Comparison of ENCODE assay signal across 11 mouse cellular contexts in genomic region chr13:85507374-85508101, GRCm38 (mm10).
DNase-seq lines count a peak whose midpoint lies in the region; ATAC-seq and TF ChIP-seq lines count a peak whose summit lies in the region.
"Had no signal": no experiment of that assay in that cellular context is flagged by ENCODE, and none has a peak within 500 bp of the region (broad histone marks: within the 10 kb centered on the region; RNA-seq: fewer than 3 reads in every experiment).

No protein-coding gene starts in this region.

- no peak overlapping the region for H3K9ac ChIP-seq in embryonic facial prominence, embryonic 11.5 days (replicated peaks; ENCODE audit: low read length)
- H3K9ac ChIP-seq in liver, embryonic 16.5 days (ENCODE audit: low read depth, low read length), result no peak overlapping the region
- H3K9ac ChIP-seq: limb, embryonic 12.5 days had no signal

- no peaks in the 10 kb centered on the region for H3K9me3 ChIP-seq in embryonic facial prominence, embryonic 11.5 days (replicated peaks; ENCODE audit: control insufficient read depth, low read length)
- H3K9me3 ChIP-seq in liver, embryonic 16.5 days (replicated peaks; ENCODE audit: control insufficient read depth, low read length), result no peaks in the 10 kb centered on the region
- H3K9me3 ChIP-seq: limb, embryonic 12.5 days had no signal

- TF ChIP-seq POLR2A in thymus, adult 2 months (IDR thresholded peaks at IDR 0.05; ENCODE audit: control insufficient read depth, extremely low read depth, insufficient read depth, low read length, poor library complexity), result no peak

- no peaks in the 10 kb centered on the region for H3K4me1 ChIP-seq in embryonic facial prominence, embryonic 11.5 days (ENCODE audit: control insufficient read depth, insufficient read depth, low read length)
- peaks cover 7% of the 10 kb centered on the region for H3K4me1 ChIP-seq in liver, embryonic 16.5 days (ENCODE audit: control insufficient read depth, low read depth, low read length)
- peaks cover 19% of the 10 kb centered on the region for H3K4me1 ChIP-seq in thymus, adult 2 months (replicated peaks; ENCODE audit: control insufficient read depth, insufficient read depth, low read length)

- ATAC-seq in embryonic facial prominence, embryonic 11.5 days (replicated peaks; ENCODE audit: insufficient number of reproducible peaks, low FRiP score, low TSS enrichment, low read depth), result no peak
- peak; percentile 59; the same call in 1 of the 2 replicates for ATAC-seq in liver, embryonic 16.5 days (ENCODE audit: low read depth)

- WGBS in embryonic facial prominence, embryonic 11.5 days, result 56% methylated on average over 6 of the region's 6 CpGs
- WGBS in liver, embryonic 16.5 days (ENCODE audit: insufficient replicate concordance), result 13% methylated on average over 6 of the region's 6 CpGs
- WGBS in thymus, adult 2 months, result 3% methylated on average over 6 of the region's 6 CpGs

- no peak overlapping the region for H3K27ac ChIP-seq in embryonic facial prominence, embryonic 11.5 days (replicated peaks; ENCODE audit: low read depth, low read length)
- H3K27ac ChIP-seq in liver, embryonic 16.5 days (ENCODE audit: low read length), result peak overlapping the region; percentile 13; the same call in 1 of the 2 replicates
- peak overlapping the region; percentile 92 for H3K27ac ChIP-seq in thymus, adult 2 months (ENCODE audit: control insufficient read depth, insufficient read depth, low read length)
- H3K27ac ChIP-seq: limb, embryonic 12.5 days had no signal

- DNase-seq in heart, adult 18-20 months, result peak; percentile 14
- DNase-seq in heart, postnatal 25 days (ENCODE audit: low spot score), result no peak
- peak; percentile 2 for DNase-seq in embryonic facial prominence, embryonic 11.5 days (ENCODE audit: low spot score)
- peak; percentile 58 for DNase-seq in thymus, adult 2 months
- no peak for DNase-seq in cerebellum, adult 11-12 months
- no peak for DNase-seq in gastrocnemius, postnatal 10 days
- no peak for DNase-seq in kidney, postnatal 36 days
- DNase-seq: cerebellum, adult 8-10 months; retina, postnatal 1 day had no signal

- H3K27me3 ChIP-seq in embryonic facial prominence, embryonic 11.5 days (ENCODE audit: control insufficient read depth, insufficient read depth, low read length), result no peaks in the 10 kb centered on the region
- H3K27me3 ChIP-seq in liver, embryonic 16.5 days (ENCODE audit: control insufficient read depth, insufficient read depth, low read depth, low read length), result no peaks in the 10 kb centered on the region
- H3K27me3 ChIP-seq in thymus, adult 2 months (ENCODE audit: control insufficient read depth, insufficient read depth, low read length), result no peaks in the 10 kb centered on the region
- H3K27me3 ChIP-seq: limb, embryonic 12.5 days had no signal

- H3K4me3 ChIP-seq in embryonic facial prominence, embryonic 11.5 days (ENCODE audit: low read depth, low read length), result no peak overlapping the region
- no peak overlapping the region for H3K4me3 ChIP-seq in liver, embryonic 16.5 days (ENCODE audit: low read depth, low read length)
- H3K4me3 ChIP-seq in thymus, adult 2 months (ENCODE audit: control insufficient read depth, insufficient read depth, low read length), result no peak overlapping the region
- H3K4me3 ChIP-seq: limb, embryonic 12.5 days had no signal

- no peak for TF ChIP-seq CTCF in thymus, adult 2 months (IDR thresholded peaks at IDR 0.05; ENCODE audit: borderline replicate concordance, control insufficient read depth, extremely low read depth, insufficient read depth, low read length, poor library complexity)

- intact Hi-C loops in heart, postnatal 25 days (cut with DNase I), result no loop called here

- no peak overlapping the region for H3K4me2 ChIP-seq in embryonic facial prominence, embryonic 11.5 days (ENCODE audit: low read depth, low read length)
- H3K4me2 ChIP-seq in liver, embryonic 16.5 days (ENCODE audit: low read depth, low read length), result peak overlapping the region; percentile 3
- H3K4me2 ChIP-seq: limb, embryonic 12.5 days had no signal

- H3K36me3 ChIP-seq in embryonic facial prominence, embryonic 11.5 days (replicated peaks; ENCODE audit: control insufficient read depth, insufficient read depth, low read depth, low read length), result no peaks in the 10 kb centered on the region
- no peaks in the 10 kb centered on the region for H3K36me3 ChIP-seq in liver, embryonic 16.5 days (ENCODE audit: control insufficient read depth, insufficient read depth)
- no peaks in the 10 kb centered on the region for H3K36me3 ChIP-seq in thymus, adult 2 months (ENCODE audit: control insufficient read depth, insufficient read depth, low read length)
- H3K36me3 ChIP-seq: limb, embryonic 12.5 days had no signal

Comparison
In these comparisons a context has a peak if more than half of its experiments do, and no peak if none do; other contexts are left out.
1. DNase-seq: peak in heart, adult 18-20 months (2 of 2), embryonic facial prominence, embryonic 11.5 days (single experiment) and thymus, adult 2 months (single experiment); none in heart, postnatal 25 days (single experiment), cerebellum, adult 11-12 months (single experiment), gastrocnemius, postnatal 10 days (single experiment) and kidney, postnatal 36 days (0 of 2).